Mouse (Mus musculus) cerebellum, adult 2 months (tissue): ENCODE measurements around the gene Itln1. TPM values are rescaled to one million over a fixed set of nuclear protein-coding genes. Genes with fewer than 3 reads are reported as not detected.

Experiments used
- DNase-seq, 2 experiments: peaks; one replicate each; pipeline ENCODE4 v3.0.0; 2021
- H3K27ac ChIP-seq: fragments of 200-500 bp; 2 replicates; pipeline ENCODE4 v1.5.1; 2012; ENCODE audit warnings: low read length, control low read depth, inconsistent platforms; ENCODE audit not compliant: insufficient read depth
- H3K27me3 ChIP-seq: fragments of 200-500 bp; 2 replicates; pipeline ENCODE4 v1.6.1; 2012; ENCODE audit warnings: inconsistent platforms, mild to moderate bottlenecking, low read length, moderate library complexity; ENCODE audit not compliant: control insufficient read depth, insufficient read depth
- H3K4me1 ChIP-seq: fragments of 200-500 bp; 2 replicates; pipeline ENCODE4 v1.6.1; 2011; ENCODE audit warnings: low read length; ENCODE audit not compliant: control insufficient read depth, insufficient read depth
- H3K4me3 ChIP-seq: fragments of 200-500 bp; replicated peaks from 2 replicates; pipeline ENCODE3; 2011; ENCODE audit warnings: mild to moderate bottlenecking, low read depth, low read length, control low read depth; ENCODE audit not compliant: insufficient read depth
- CTCF ChIP-seq: fragments of 200-500 bp; IDR thresholded peaks from 2 replicates; pipeline ENCODE4 v1.5.1; 2011; ENCODE audit warnings: low read depth, mild to moderate bottlenecking, control low read depth, low read length, moderate library complexity, borderline replicate concordance; ENCODE audit not compliant: insufficient read depth
- POLR2A ChIP-seq: fragments of 200-500 bp; IDR thresholded peaks from 2 replicates; pipeline ENCODE4 v1.6.1; 2011; ENCODE audit warnings: low read length, control low read depth, borderline replicate concordance; ENCODE audit not compliant: insufficient read depth
- WGBS: fragments of 180-500 bp; shearing (Covaris S2); methylation state at CpG from one replicate; pipeline ENCODE4 v1.1.7; 2018; 5-methylcytosine and 5-hydroxymethylcytosine counted together
- polyA plus RNA-seq: library from polyadenylated mRNA; depleted of rRNA; stranded (reverse); fragments of >200 nt; gene quantifications from 2 replicates; pipeline ENCODE4 v1.2.3, GENCODE M21; 2012; rRNA removed

Gene Itln1
- polyA plus RNA-seq, result not detected in 2 replicates

GRCm38 (mm10) chr1:171535194-171535593, at the start of gene Itln1:
TSS of gene Itln1 (minus strand) at chr1:171535294.
- no peaks in the 10 kb centered on the region for H3K27me3 ChIP-seq
- no peak within 1 kb of the TSS for H3K4me3 ChIP-seq
- WGBS, result 97% methylated on average over 1 of the region's 1 CpGs
- no peak for TF ChIP-seq CTCF
- TF ChIP-seq POLR2A, result no peak
- no peak for DNase-seq
- H3K27ac ChIP-seq, result no peak within 1 kb of the TSS
- no peaks in the 10 kb centered on the region for H3K4me1 ChIP-seq

- TF ChIP-seq POLR2A (no peak), CTCF (no peak)
- no peaks in the 10 kb centered on the region for H3K27me3 ChIP-seq
- H3K4me1 ChIP-seq, result no peaks in the 10 kb centered on the region
- H3K27ac ChIP-seq, result no peak overlapping the region
- DNase-seq, result no peak
- no peak overlapping the region for H3K4me3 ChIP-seq
- 58% methylated on average over 2 of the region's 2 CpGs for WGBS
These were observed 49.5 kb upstream of the Itln1 start for GRCm38 (mm10) chr1:171584584-171584983.

- Histone ChIP-seq H3K4me3 (no peak overlapping the region), H3K4me1 (no peaks in the 10 kb centered on the region), H3K27ac (no peak overlapping the region), H3K27me3 (no peaks in the 10 kb centered on the region)
- TF ChIP-seq CTCF, result no peak
- no peak for DNase-seq
- WGBS, result 83% methylated on average over 7 of the region's 7 CpGs
These were observed 42.1 kb upstream of the Itln1 start for GRCm38 (mm10) chr1:171577168-171577567.

- 66% methylated on average over 2 of the region's 2 CpGs for WGBS
- no peak for DNase-seq
These were observed 33.3 kb upstream of the Itln1 start for GRCm38 (mm10) chr1:171568436-171568835.

GRCm38 (mm10) chr1:171566777-171567176, 31.7 kb upstream of the Itln1 start:
- H3K4me3 ChIP-seq, result no peak overlapping the region
- peak; percentile 34; the same call in 1 of the 2 replicates for TF ChIP-seq CTCF
- no peak for TF ChIP-seq POLR2A
- 21% methylated on average over 8 of the region's 8 CpGs for WGBS
- H3K4me1 ChIP-seq, result no peaks in the 10 kb centered on the region
- H3K27me3 ChIP-seq, result no peaks in the 10 kb centered on the region
- H3K27ac ChIP-seq, result no peak overlapping the region
- peak; percentile 26 to 36 for DNase-seq

More at GRCm38 (mm10) chr1:171568436-171568835, 33.3 kb upstream of the Itln1 start:
- Histone ChIP-seq H3K4me3 (no peak overlapping the region), H3K27me3 (no peaks in the 10 kb centered on the region), H3K27ac (no peak overlapping the region), H3K4me1 (no peaks in the 10 kb centered on the region)
- no peak for TF ChIP-seq POLR2A
- no peak for TF ChIP-seq CTCF

- 67% methylated on average over 4 of the region's 4 CpGs for WGBS
- TF ChIP-seq POLR2A (no peak), CTCF (no peak)
- Histone ChIP-seq H3K4me3 (no peak overlapping the region), H3K27ac (no peak overlapping the region), H3K4me1 (no peaks in the 10 kb centered on the region), H3K27me3 (no peaks in the 10 kb centered on the region)
- no peak for DNase-seq
These were observed 30.8 kb upstream of the Itln1 start for GRCm38 (mm10) chr1:171565888-171566287.

GRCm38 (mm10) chr1:171564247-171564646, 29.2 kb upstream of the Itln1 start:
- DNase-seq, result no peak
- no peak; the same call in 1 of the 2 replicates for TF ChIP-seq CTCF
- TF ChIP-seq POLR2A, result no peak

GRCm38 (mm10) chr1:171563042-171563441, 27.9 kb upstream of the Itln1 start:
- WGBS, result 76% methylated on average over 2 of the region's 2 CpGs
- no peaks in the 10 kb centered on the region for H3K27me3 ChIP-seq
- no peak overlapping the region for H3K27ac ChIP-seq
- H3K4me1 ChIP-seq, result no peaks in the 10 kb centered on the region
- no peak overlapping the region for H3K4me3 ChIP-seq
- DNase-seq, result no peak
- no peak for TF ChIP-seq CTCF
- no peak for TF ChIP-seq POLR2A

More at GRCm38 (mm10) chr1:171564247-171564646, 29.2 kb upstream of the Itln1 start:
- no peaks in the 10 kb centered on the region for H3K27me3 ChIP-seq
- H3K27ac ChIP-seq, result no peak overlapping the region
- no peak overlapping the region for H3K4me3 ChIP-seq
- WGBS, result 63% methylated on average over 3 of the region's 3 CpGs
- H3K4me1 ChIP-seq, result no peaks in the 10 kb centered on the region
